Mouse (Mus musculus): Measurements from ENCODE around the gene Nsun4. TPM values are rescaled to one million over a fixed set of nuclear protein-coding genes. Genes with fewer than 3 reads are reported as not detected.

Gene Nsun4
- total and polyA plus RNA-seq, 2 experiments from 2014 or later, result 8.7 to 8.9 TPM

DNA sequence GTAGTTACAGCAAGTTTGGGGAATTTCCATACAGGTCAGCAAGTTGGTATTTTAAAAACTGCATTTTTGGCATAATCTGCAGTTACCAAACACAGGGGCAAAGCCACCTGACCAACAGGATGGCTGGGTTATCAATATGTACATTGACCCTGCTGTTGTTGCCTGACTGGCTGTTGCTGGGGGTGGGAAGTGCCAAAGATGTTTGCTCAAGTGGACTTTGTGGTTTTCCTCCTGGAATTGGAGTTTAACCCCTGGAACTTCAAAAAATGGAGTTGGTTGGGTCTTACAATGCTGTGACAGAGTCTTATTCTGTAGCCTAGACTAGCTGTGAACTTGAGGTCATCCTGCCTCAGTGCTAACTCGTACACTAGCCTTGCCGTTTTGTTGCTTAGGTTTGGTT is 13.2 kb downstream of the Nsun4 start:
- H3K4me3 ChIP-seq (ENCODE audit: low read depth, low read length), result no peak overlapping the region

DNA sequence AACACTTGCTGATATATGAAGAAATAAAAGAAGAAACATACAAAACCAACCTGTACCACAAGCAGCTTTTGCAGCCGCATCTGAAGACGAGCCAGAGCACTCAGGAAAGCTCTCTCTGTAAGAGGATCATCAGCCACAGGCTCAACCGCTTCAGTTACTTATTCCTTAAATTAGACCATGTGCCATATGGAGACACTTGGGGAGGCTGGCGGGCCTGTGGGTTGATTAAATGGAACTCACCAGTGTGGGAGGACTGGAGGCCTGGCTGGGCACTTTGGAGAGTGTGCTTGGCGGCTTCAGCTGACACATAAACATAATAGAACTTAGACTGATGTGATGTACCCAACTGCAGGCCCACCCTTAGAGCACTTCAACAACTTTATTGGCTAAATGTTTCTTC is 20.3 kb downstream of the Nsun4 start:
- H3K36me3 ChIP-seq (ENCODE audit: insufficient read depth, low read length), result 0 out of 2 replicates have a peak, but pooled peaks cover 6% of the 10 kb centered on the region
- TF ChIP-seq CTCF (IDR thresholded peaks at IDR 0.05), result no peak
- no peaks in the 10 kb centered on the region for H3K27me3 ChIP-seq (ENCODE audit: insufficient read depth, low read length)
- no peak overlapping the region for H3K4me2 ChIP-seq (ENCODE audit: low read depth, low read length, poor library complexity, severe bottlenecking)
- no peak overlapping the region for H3K27ac ChIP-seq (ENCODE audit: low read depth, low read length)
- H3K4me1 ChIP-seq (ENCODE audit: insufficient read depth, low read length), result no peaks in the 10 kb centered on the region
- DNase-seq (ENCODE audit: low spot score) (no peak), ATAC-seq (ENCODE audit: low FRiP score) (no peak)
- no peak overlapping the region for H3K9ac ChIP-seq (replicated peaks; ENCODE audit: low read length, poor library complexity, severe bottlenecking)
- H3K9me3 ChIP-seq (ENCODE audit: low read length), result no peaks in the 10 kb centered on the region
- no peak overlapping the region for H3K4me3 ChIP-seq (ENCODE audit: low read depth, low read length)
- 95% methylated on average over 5 of the region's 5 CpGs for WGBS

More for the DNA sequence above, 13.2 kb downstream of the Nsun4 start:
- no peak for TF ChIP-seq CTCF (IDR thresholded peaks at IDR 0.05)
- H3K4me1 ChIP-seq (ENCODE audit: insufficient read depth, low read length), result no peaks in the 10 kb centered on the region
- no peaks in the 10 kb centered on the region for H3K36me3 ChIP-seq (ENCODE audit: insufficient read depth, low read length)
- H3K9me3 ChIP-seq (ENCODE audit: low read length), result no peaks in the 10 kb centered on the region
- 97% methylated on average over 2 of the region's 2 CpGs for WGBS
- H3K27me3 ChIP-seq (ENCODE audit: insufficient read depth, low read length), result no peaks in the 10 kb centered on the region
- no peak overlapping the region for H3K9ac ChIP-seq (replicated peaks; ENCODE audit: low read length, poor library complexity, severe bottlenecking)
- no peak overlapping the region for H3K4me2 ChIP-seq (ENCODE audit: low read depth, low read length, poor library complexity, severe bottlenecking)
- no peak for DNase-seq (ENCODE audit: low spot score)
- H3K27ac ChIP-seq (ENCODE audit: low read depth, low read length), result no peak overlapping the region
- ATAC-seq (ENCODE audit: low FRiP score), result no peak

DNA sequence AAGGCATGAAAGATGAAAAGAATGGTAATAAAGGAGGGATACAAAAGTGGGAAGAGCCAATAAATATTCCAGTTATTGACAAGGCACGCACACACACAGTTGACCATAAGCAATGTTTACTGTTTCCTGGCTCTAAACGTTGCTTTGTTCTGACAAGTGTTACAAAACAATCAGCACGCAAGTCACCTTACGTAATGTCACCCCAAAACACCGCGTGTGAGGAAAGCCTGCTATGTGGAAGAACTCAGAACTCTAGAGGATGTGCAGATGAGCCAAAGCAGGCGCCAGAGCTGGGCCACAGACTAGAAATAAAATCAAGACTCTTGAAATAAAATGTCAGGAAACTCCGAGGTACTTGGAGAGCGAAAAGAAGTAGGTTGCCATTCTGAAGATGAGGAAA is 20.8 kb downstream of the Nsun4 start:
- Histone ChIP-seq H3K4me2 (ENCODE audit: low read depth, low read length, poor library complexity, severe bottlenecking) (no peak overlapping the region), H3K4me3 (ENCODE audit: low read depth, low read length) (no peak overlapping the region), H3K9me3 (ENCODE audit: low read length) (no peaks in the 10 kb centered on the region), H3K4me1 (ENCODE audit: insufficient read depth, low read length) (no peaks in the 10 kb centered on the region), H3K9ac (replicated peaks; ENCODE audit: low read length, poor library complexity, severe bottlenecking) (no peak overlapping the region), H3K27me3 (ENCODE audit: insufficient read depth, low read length) (no peaks in the 10 kb centered on the region), H3K36me3 (ENCODE audit: insufficient read depth, low read length) (0 out of 2 replicates have a peak, but pooled peaks cover 6% of the 10 kb centered on the region), H3K27ac (ENCODE audit: low read depth, low read length) (no peak overlapping the region)
- no peak for TF ChIP-seq CTCF (IDR thresholded peaks at IDR 0.05)
- ATAC-seq (ENCODE audit: low FRiP score) (no peak), DNase-seq (ENCODE audit: low spot score) (no peak)
- 88% methylated on average over 9 of the region's 9 CpGs for WGBS

DNA sequence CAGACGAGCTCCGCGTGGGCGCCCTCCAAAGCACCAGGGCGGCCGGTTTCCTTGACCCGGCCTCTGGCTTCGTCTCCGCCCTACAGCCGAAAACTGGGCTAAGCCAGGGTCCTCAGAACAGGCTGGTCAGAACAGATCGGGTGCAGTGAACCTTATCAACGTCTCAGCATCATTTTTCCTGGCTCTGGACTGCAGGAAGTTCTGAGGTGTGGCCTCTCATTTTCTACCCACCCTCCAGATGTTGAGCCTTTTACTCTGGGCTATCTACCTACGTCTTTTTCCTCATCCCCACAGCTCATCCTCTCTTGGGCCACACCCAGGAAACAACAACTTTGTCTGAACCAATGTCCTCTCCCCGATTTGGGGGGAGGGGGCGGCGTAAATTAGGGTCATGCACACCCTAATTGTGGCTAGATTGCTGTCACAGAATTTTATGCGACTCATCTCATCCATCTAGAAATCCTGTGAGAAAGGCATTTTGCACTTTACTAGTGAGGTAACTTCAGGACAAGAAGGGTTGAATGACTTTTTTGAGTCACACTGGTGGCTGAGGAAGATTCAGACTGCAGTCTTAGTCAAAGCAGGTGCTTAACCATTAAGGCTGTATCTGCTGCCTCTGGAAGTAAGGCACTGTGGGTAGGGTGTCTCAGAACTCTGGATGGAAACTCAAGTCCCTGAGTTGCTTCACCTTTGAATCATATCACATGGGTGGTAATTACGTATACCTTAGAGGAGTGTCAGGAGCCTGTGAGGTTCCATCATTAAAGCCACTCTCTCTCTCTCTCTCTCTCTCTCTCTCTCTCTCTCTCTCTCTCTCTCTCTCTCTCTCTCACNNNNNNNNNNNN is 35.6 kb downstream of the Nsun4 start, which contains the start of gene Faah:
Faah (minus strand) TSS at position 25 of the 845 bp plus-strand sequence.
- peaks cover 4% of the 10 kb centered on the region; the same call in 1 of the 2 replicates for H3K4me1 ChIP-seq (ENCODE audit: insufficient read depth, low read length)
- H3K9me3 ChIP-seq (ENCODE audit: low read length), result no peaks in the 10 kb centered on the region
- 7% methylated on average over 18 of the region's 18 CpGs for WGBS
- ATAC-seq (ENCODE audit: low FRiP score), result peak; percentile 46
- H3K27me3 ChIP-seq (ENCODE audit: insufficient read depth, low read length), result peaks cover 13% of the 10 kb centered on the region; the same call in 1 of the 2 replicates
- peak within 1 kb of the TSS; percentile 82 for H3K4me3 ChIP-seq (ENCODE audit: low read depth, low read length)
- no peak for DNase-seq (ENCODE audit: low spot score)
- H3K9ac ChIP-seq (replicated peaks; ENCODE audit: low read length, poor library complexity, severe bottlenecking), result peak within 1 kb of the TSS; percentile 87
- H3K4me2 ChIP-seq (ENCODE audit: low read depth, low read length, poor library complexity, severe bottlenecking), result peak within 1 kb of the TSS; percentile 84
- no peak for TF ChIP-seq CTCF (IDR thresholded peaks at IDR 0.05)
- no peaks in the 10 kb centered on the region for H3K36me3 ChIP-seq (ENCODE audit: insufficient read depth, low read length)
- H3K27ac ChIP-seq (ENCODE audit: low read depth, low read length), result peak within 1 kb of the TSS; percentile 69

DNA sequence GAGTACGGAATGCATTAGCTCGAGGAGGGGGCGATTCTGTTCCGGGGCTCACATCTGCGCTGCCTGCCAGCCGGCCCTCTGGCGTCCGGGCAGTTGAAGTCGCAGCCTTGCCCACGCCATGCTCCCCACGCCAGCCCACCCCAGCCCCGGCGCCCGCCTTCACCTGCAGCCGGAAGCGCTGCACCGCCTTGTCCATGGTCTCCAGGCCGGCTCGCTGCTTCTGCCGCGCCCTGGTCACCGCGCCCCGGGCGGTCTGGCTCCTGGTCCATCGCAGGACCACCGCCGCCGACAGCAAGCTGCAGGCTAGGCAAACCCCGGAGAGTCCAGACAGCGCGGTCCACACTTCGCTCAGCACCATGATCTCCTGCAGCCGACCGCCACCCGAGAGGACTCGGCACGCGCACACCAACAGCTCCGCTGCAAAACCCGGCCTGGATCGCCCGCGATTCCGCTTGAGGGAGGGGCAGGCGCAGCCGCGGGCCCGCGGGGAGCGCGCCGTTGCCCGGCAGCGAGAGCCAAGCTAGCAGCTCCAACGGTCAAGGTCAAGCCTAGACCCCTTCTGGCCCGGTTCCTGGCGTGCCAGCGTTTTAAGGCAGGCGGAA is 36.3 kb downstream of the Nsun4 start:
- Histone ChIP-seq H3K36me3 (ENCODE audit: insufficient read depth, low read length) (no peaks in the 10 kb centered on the region), H3K4me1 (ENCODE audit: insufficient read depth, low read length) (peaks cover 4% of the 10 kb centered on the region; the same call in 1 of the 2 replicates), H3K4me2 (ENCODE audit: low read depth, low read length, poor library complexity, severe bottlenecking) (peak overlapping the region; percentile 84), H3K27ac (ENCODE audit: low read depth, low read length) (peak overlapping the region; percentile 69), H3K9me3 (ENCODE audit: low read length) (no peaks in the 10 kb centered on the region), H3K9ac (replicated peaks; ENCODE audit: low read length, poor library complexity, severe bottlenecking) (peak overlapping the region; percentile 87), H3K4me3 (ENCODE audit: low read depth, low read length) (peak overlapping the region; percentile 82), H3K27me3 (ENCODE audit: insufficient read depth, low read length) (peaks cover 13% of the 10 kb centered on the region; the same call in 1 of the 2 replicates)
- ATAC-seq (ENCODE audit: low FRiP score) (peak; percentile 82), DNase-seq (ENCODE audit: low spot score) (peak; percentile 79)
- whole genome bisulfite sequencing, result 0% methylated on average over 59 of the region's 60 CpGs
- peak; percentile 33 for TF ChIP-seq CTCF (IDR thresholded peaks at IDR 0.05)

Measured in midbrain, postnatal 0 days (tissue).